Mouse (Mus musculus): ENCODE results near the gene Gpr68.

Gpr68 gene

GRCm38 (mm10) chr12:100924646-100925339 is 16.8 kb upstream of the Gpr68 start:
- DNase-seq (ENCODE audit: low spot score in 2 of 2) = no peak

GRCm38 (mm10) chr12:100910731-100911130 is 2.7 kb upstream of the Gpr68 start:
- DNase-seq (ENCODE audit: low spot score in 2 of 2) = peak in 1 of 2 experiments; percentile 14

GRCm38 (mm10) chr12:100909765-100910164 is 1.8 kb upstream of the Gpr68 start:
- no peak for DNase-seq (ENCODE audit: low spot score in 2 of 2)

- no peak for DNase-seq (ENCODE audit: low spot score in 2 of 2)
Measured at GRCm38 (mm10) chr12:100908298-100909034, 468 bp upstream of the Gpr68 start.

GRCm38 (mm10) chr12:100906861-100907260 is 1.1 kb downstream of the Gpr68 start:
- no peak for DNase-seq (ENCODE audit: low spot score in 2 of 2)

GRCm38 (mm10) chr12:100903761-100904160 is 4.2 kb downstream of the Gpr68 start:
- DNase-seq (ENCODE audit: low spot score in 2 of 2) = no peak

GRCm38 (mm10) chr12:100901386-100901785 is 6.6 kb downstream of the Gpr68 start:
- no peak for DNase-seq (ENCODE audit: low spot score in 2 of 2)

GRCm38 (mm10) chr12:100900901-100901300 is 7.1 kb downstream of the Gpr68 start:
- DNase-seq (ENCODE audit: low spot score in 2 of 2) = no peak

GRCm38 (mm10) chr12:100899111-100899640 is 8.8 kb downstream of the Gpr68 start:
- peak; percentile 20 to 22 for DNase-seq (ENCODE audit: low spot score in 2 of 2)

GRCm38 (mm10) chr12:100897736-100898650 is 10.0 kb downstream of the Gpr68 start:
- no peak for DNase-seq (ENCODE audit: low spot score in 2 of 2)

GRCm38 (mm10) chr12:100896661-100897060 is 11.3 kb downstream of the Gpr68 start:
- DNase-seq (ENCODE audit: low spot score in 2 of 2) = no peak

GRCm38 (mm10) chr12:100895504-100895903 is 12.5 kb downstream of the Gpr68 start:
- DNase-seq (ENCODE audit: low spot score in 2 of 2) = no peak

GRCm38 (mm10) chr12:100890548-100890947 is 17.4 kb downstream of the Gpr68 start:
- no peak for DNase-seq (ENCODE audit: low spot score in 2 of 2)

- DNase-seq (ENCODE audit: low spot score in 2 of 2) = peak; percentile 28 to 41
Measured at GRCm38 (mm10) chr12:100887801-100888258, 20.2 kb downstream of the Gpr68 start.

GRCm38 (mm10) chr12:100886877-100887276 is 21.1 kb downstream of the Gpr68 start:
- DNase-seq (ENCODE audit: low spot score in 2 of 2) = no peak

GRCm38 (mm10) chr12:100885585-100885984 is 22.4 kb downstream of the Gpr68 start:
- DNase-seq (ENCODE audit: low spot score in 2 of 2) = no peak

GRCm38 (mm10) chr12:100883168-100883567 is 24.8 kb downstream of the Gpr68 start:
- DNase-seq (ENCODE audit: low spot score in 2 of 2) = no peak

GRCm38 (mm10) chr12:100878556-100878955 is 29.4 kb downstream of the Gpr68 start:
- no peak for DNase-seq (ENCODE audit: low spot score in 2 of 2)

- no peak for DNase-seq (ENCODE audit: low spot score in 2 of 2)
Measured at GRCm38 (mm10) chr12:100877936-100878335, 30.1 kb downstream of the Gpr68 start.

- no peak for DNase-seq (ENCODE audit: low spot score in 2 of 2)
Measured at GRCm38 (mm10) chr12:100875960-100876359, 32.0 kb downstream of the Gpr68 start.

GRCm38 (mm10) chr12:100875553-100875952 is 32.4 kb downstream of the Gpr68 start:
- DNase-seq (ENCODE audit: low spot score in 2 of 2) = no peak

- DNase-seq (ENCODE audit: low spot score in 2 of 2) = no peak
Measured at GRCm38 (mm10) chr12:100873612-100874011, 34.4 kb downstream of the Gpr68 start.

Measured in frontal cortex, postnatal 25 days (tissue).